Mouse (Mus musculus): ENCODE measurements around the gene Dynlrb1.

- no peak for TF ChIP-seq USF1 (IDR thresholded peaks at IDR 0.05; ENCODE audit: low read depth)
- no peak for TF ChIP-seq MAX (IDR thresholded peaks at IDR 0.05)
- TF ChIP-seq CTCF (IDR thresholded peaks at IDR 0.05; ENCODE audit: control insufficient read depth, insufficient read depth, insufficient read length): peak; percentile 40
- no peak for TF ChIP-seq MYOG (IDR thresholded peaks at IDR 0.05; ENCODE audit: control insufficient read depth, extremely low read depth, insufficient read length)
- TF ChIP-seq MYOD1 (IDR thresholded peaks at IDR 0.05; ENCODE audit: control insufficient read depth, insufficient read length, low read depth): no peak
These were observed 35.6 kb downstream of the Dynlrb1 start for GRCm38 (mm10) chr2:155271957-155272356.
